Mouse (Mus musculus): ENCODE measurements at regions not wholly inside any gene's neighbourhood (a gene's known extent, or its start where the extent isn't known, plus 50 kb on each side); places are given as distances from the start of the nearest gene placed in this dataset.

GRCm38 (mm10) chr10:39218151-39218550, 54.6 kb upstream of the Ccn6 start:
- TF ChIP-seq CTCF (IDR thresholded peaks at IDR 0.05; ENCODE audit: low read depth), result no peak
- TF ChIP-seq EP300 (optimal IDR thresholded peaks at IDR 0.05), result no peak
